Mouse (Mus musculus) megakaryocyte progenitor cell, adult 5-6 weeks (primary cell): ENCODE data around the gene Lrrc57. TPM values are rescaled to one million over a fixed set of nuclear protein-coding genes. Genes with fewer than 3 reads are reported as not detected.

ENCODE experiments used
- ATAC-seq: replicated peaks from 2 replicates; pipeline ENCODE4 v1.8.0; 2016; ENCODE audit warnings: mild to moderate bottlenecking, moderate TSS enrichment, inconsistent platforms; ENCODE audit not compliant: poor library complexity
- total RNA-seq, 2 experiments: library from RNA; stranded (forward) in 1 of 2; stranded (reverse) in 1 of 2; fragments of 157-497, 149-512 nt in 1 of 2; fragments of 200-1000 nt in 1 of 2; gene quantifications; 2 replicates each; pipeline versions ENCODE4 v1.2.3 to v1.2.4; 2015 to 2017

Gene Lrrc57
- total RNA-seq (2015) = 21.4 and 25.6 TPM in 2 replicates
- total RNA-seq (2017) = 16.5 and 22.9 TPM in 2 replicates

GRCm38 (mm10) chr2:120608830-120609723, at the start of gene Lrrc57, which contains the start of gene Haus2:
Gene Lrrc57 (minus strand): TSS chr2:120609520.
Gene Haus2 (plus strand): TSS chr2:120609383.
- ATAC-seq = peak; percentile 96

- ATAC-seq = no peak
Observed at GRCm38 (mm10) chr2:120658486-120658885, 49.2 kb upstream of the Lrrc57 start.

GRCm38 (mm10) chr2:120656711-120657110, 47.4 kb upstream of the Lrrc57 start:
- peak; percentile 67 for ATAC-seq

- no peak for ATAC-seq
Observed at GRCm38 (mm10) chr2:120655905-120656304, 46.6 kb upstream of the Lrrc57 start.

- ATAC-seq = no peak
Observed at GRCm38 (mm10) chr2:120654693-120655092, 45.4 kb upstream of the Lrrc57 start.

- no peak for ATAC-seq
Observed at GRCm38 (mm10) chr2:120652925-120653284, 43.6 kb upstream of the Lrrc57 start.

- no peak for ATAC-seq
Observed at GRCm38 (mm10) chr2:120652256-120652924, 43.1 kb upstream of the Lrrc57 start.

- no peak for ATAC-seq
Observed at GRCm38 (mm10) chr2:120646777-120647176, 37.5 kb upstream of the Lrrc57 start.

- ATAC-seq = no peak
Observed at GRCm38 (mm10) chr2:120643836-120644235, 34.5 kb upstream of the Lrrc57 start.

- no peak for ATAC-seq
Observed at GRCm38 (mm10) chr2:120640835-120641234, 31.5 kb upstream of the Lrrc57 start.

- peak; percentile 63 for ATAC-seq
Observed at GRCm38 (mm10) chr2:120631957-120632356, 22.6 kb upstream of the Lrrc57 start.

- ATAC-seq = no peak; the same call in 1 of the 2 replicates
Observed at GRCm38 (mm10) chr2:120631521-120631920, 22.2 kb upstream of the Lrrc57 start.

- no peak for ATAC-seq
Observed at GRCm38 (mm10) chr2:120630655-120631054, 21.3 kb upstream of the Lrrc57 start.

- no peak for ATAC-seq
Observed at GRCm38 (mm10) chr2:120630246-120630645, 20.9 kb upstream of the Lrrc57 start.

- ATAC-seq = peak; percentile 96
Observed at GRCm38 (mm10) chr2:120628886-120629735, 19.8 kb upstream of the Lrrc57 start, which contains the start of gene Stard9. Gene Stard9 (plus strand): TSS chr2:120629121.

GRCm38 (mm10) chr2:120628076-120628865, 19.0 kb upstream of the Lrrc57 start:
- ATAC-seq = no peak

GRCm38 (mm10) chr2:120622920-120623319, 13.6 kb upstream of the Lrrc57 start:
- ATAC-seq = peak; percentile 44; the same call in 1 of the 2 replicates

GRCm38 (mm10) chr2:120619538-120619937, 10.2 kb upstream of the Lrrc57 start:
- ATAC-seq = no peak

GRCm38 (mm10) chr2:120616279-120617163, 7.2 kb upstream of the Lrrc57 start:
- ATAC-seq = no peak
